Mouse (Mus musculus) C2C12 (cell line): ENCODE measurements around the gene Gstz1. TPM values are rescaled to one million over a fixed set of nuclear protein-coding genes. Genes with fewer than 3 reads are reported as not detected.

ENCODE experiments used
- H3K27me3 ChIP-seq: one replicate; pipeline ENCODE4 v1.6.1; 2011; ENCODE audit not compliant: control insufficient read depth, insufficient read depth, insufficient read length
- H3K36me3 ChIP-seq: one replicate; pipeline ENCODE4 v1.6.1; 2011; ENCODE audit not compliant: control insufficient read depth, insufficient read depth
- H3K4me3 ChIP-seq: one replicate; pipeline ENCODE4 v1.5.1; 2011; ENCODE audit warnings: mild to moderate bottlenecking, control low read depth; ENCODE audit not compliant: poor library complexity, insufficient read depth, severe bottlenecking
- H3K79me2 ChIP-seq: one replicate; pipeline ENCODE4 v1.6.1; 2011; ENCODE audit not compliant: control insufficient read depth, insufficient read depth
- H3K79me3 ChIP-seq: one replicate; pipeline ENCODE4 v1.6.1; 2011; ENCODE audit warnings: low read depth, control low read depth
- H3ac ChIP-seq: one replicate; pipeline ENCODE3; 2011; ENCODE audit warnings: low read depth; ENCODE audit not compliant: control insufficient read depth, insufficient read length
- CEBPB ChIP-seq: IDR thresholded peaks from one replicate; pipeline ENCODE4 v1.6.1; 2011; ENCODE audit warnings: low read depth, mild to moderate bottlenecking, control low read depth, moderate library complexity
- CTCF ChIP-seq: IDR thresholded peaks from one replicate; pipeline ENCODE4 v1.5.1; 2011; ENCODE audit not compliant: control insufficient read depth, insufficient read depth, insufficient read length
- FOSL1 ChIP-seq: IDR thresholded peaks from one replicate; pipeline ENCODE4 v1.8.0; 2011; ENCODE audit warnings: mild to moderate bottlenecking, low read length; ENCODE audit not compliant: poor library complexity, insufficient read depth, severe bottlenecking
- MAX ChIP-seq: IDR thresholded peaks from one replicate; pipeline ENCODE4 v1.6.1; 2011; ENCODE audit warnings: mild to moderate bottlenecking, control low read depth
- MYOD1 ChIP-seq: IDR thresholded peaks from one replicate; pipeline ENCODE4 v1.6.1; 2011; ENCODE audit warnings: low read depth; ENCODE audit not compliant: control insufficient read depth, insufficient read length
- MYOG ChIP-seq: IDR thresholded peaks from one replicate; pipeline ENCODE4 v1.6.1; 2011; ENCODE audit not compliant: control insufficient read depth, insufficient read length; ENCODE audit errors: extremely low read depth
- USF1 ChIP-seq: IDR thresholded peaks from one replicate; pipeline ENCODE4 v1.6.1; 2011; ENCODE audit warnings: low read depth, mild to moderate bottlenecking, control low read depth, moderate library complexity
- polyA plus RNA-seq: library from polyadenylated mRNA; unstranded; fragments of >200 nt; fragmentation: generic; extraction: Trizol; gene quantifications from one replicate; pipeline ENCODE4 v1.2.1, GENCODE M21; 2012; ENCODE audit warnings: missing spikeins

The Gstz1 gene
- polyA plus RNA-seq, 1 experiment = 28.4 TPM

DNA sequence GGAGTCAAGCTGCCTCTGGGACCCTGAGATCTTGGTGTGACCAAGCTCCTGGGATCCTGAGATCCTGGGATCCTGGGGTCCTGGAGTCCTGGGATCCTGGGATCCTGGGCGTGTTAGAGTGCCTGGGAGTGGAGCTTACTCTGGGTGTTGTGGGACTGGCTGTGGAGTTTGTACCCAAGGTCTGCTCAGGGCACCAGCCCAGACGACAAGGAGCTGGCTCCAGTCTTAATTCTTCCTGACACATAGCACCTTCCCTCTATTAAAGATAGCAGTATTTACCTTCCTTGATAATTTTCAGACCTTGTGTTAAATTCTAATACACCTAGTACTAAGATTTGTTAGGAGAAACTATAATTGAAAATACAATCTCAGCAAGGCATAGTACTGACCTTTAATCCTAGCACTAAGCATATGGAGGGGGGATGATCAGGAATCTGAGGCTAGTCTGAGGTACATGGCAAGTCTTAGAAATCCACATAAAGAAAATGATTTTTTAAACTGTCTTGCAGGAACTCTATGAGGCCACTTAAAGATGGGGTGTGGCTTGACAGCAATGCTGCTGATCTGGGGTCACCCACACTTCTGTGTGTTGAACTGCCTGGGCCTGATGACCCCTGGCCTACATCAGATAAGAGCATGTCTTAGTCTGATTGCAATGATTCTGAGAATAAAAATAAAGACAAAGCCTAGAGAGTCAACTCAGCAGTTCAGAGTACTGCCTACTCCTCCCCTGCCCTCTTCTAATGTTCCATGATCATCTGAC, 66.1 kb downstream of the Gstz1 start:
- no peaks in the 10 kb centered on the region for H3K79me3 ChIP-seq
- no peaks in the 10 kb centered on the region for H3K27me3 ChIP-seq
- no peak overlapping the region for H3K4me3 ChIP-seq
- H3ac ChIP-seq = no peak overlapping the region
- H3K79me2 ChIP-seq = no peaks in the 10 kb centered on the region
- no peak for TF ChIP-seq CTCF
- TF ChIP-seq MAX = no peak
- no peak for TF ChIP-seq CEBPB
- TF ChIP-seq USF1 = no peak
- no peak for TF ChIP-seq MYOD1
- TF ChIP-seq FOSL1 = no peak
- no peak for TF ChIP-seq MYOG
- no peaks in the 10 kb centered on the region for H3K36me3 ChIP-seq

Other genes starting within 250 kb of the Gstz1 start
- 12.0 TPM for gene Cipc, start 200.1 kb upstream of the Gstz1 start, polyA plus RNA-seq
- not detected for gene Zdhhc22, start 156.7 kb upstream of the Gstz1 start, polyA plus RNA-seq
- gene Tmem63c, start 125.8 kb upstream of the Gstz1 start, polyA plus RNA-seq = not detected
- 0.06 TPM for gene Ngb, start 44.6 kb upstream of the Gstz1 start, polyA plus RNA-seq
- gene Pomt2, start 803 bp downstream of the Gstz1 start, polyA plus RNA-seq = 9.8 TPM
- gene Samd15, start 52.6 kb downstream of the Gstz1 start, polyA plus RNA-seq = 0.26 TPM
- 2.6 TPM for gene Tmed8, start 53.3 kb downstream of the Gstz1 start, polyA plus RNA-seq
- gene Noxred1, start 91.6 kb downstream of the Gstz1 start, polyA plus RNA-seq = 0.18 TPM
- gene Vipas39, start 119.1 kb downstream of the Gstz1 start, polyA plus RNA-seq = 23.2 TPM
- gene Ahsa1, start 119.3 kb downstream of the Gstz1 start, polyA plus RNA-seq = 226 TPM
- 0.18 TPM for gene Ism2, start 152.5 kb downstream of the Gstz1 start, polyA plus RNA-seq
- gene Sptlc2, start 241.2 kb downstream of the Gstz1 start, polyA plus RNA-seq = 44.7 TPM